Mouse (Mus musculus): ENCODE results near the gene Slc39a11. TPM values are rescaled to one million over a fixed set of nuclear protein-coding genes. Genes with fewer than 3 reads are reported as not detected.

Gene Slc39a11
- total RNA-seq, 2 experiments from 2014 or later: 12.4 to 13.3 TPM

- no peak for DNase-seq (ENCODE audit: extremely low spot score in 1 of 2, low spot score in 2 of 2)
- H3K27ac ChIP-seq: peak overlapping the region; percentile 45
- TF ChIP-seq CTCF (IDR thresholded peaks at IDR 0.05): no peak
- intact Hi-C loops (cut with DNase I): loop anchor here (5.0 to 10.0 kb wide), 3 partner anchors 44 to 436 kb away; no protein-coding TSS in a partner anchor
- no peak overlapping the region for H3K4me3 ChIP-seq
Measured at GRCm38 (mm10) chr11:113611112-113611646, 38.7 kb downstream of the Slc39a11 start.

- Histone ChIP-seq H3K4me3 (no peak overlapping the region), H3K27ac (no peak overlapping the region)
- intact Hi-C loops (cut with DNase I): loop anchor here (5.0 to 10.0 kb wide), 3 partner anchors 43 to 435 kb away; no protein-coding TSS in a partner anchor
- TF ChIP-seq CTCF (IDR thresholded peaks at IDR 0.05): no peak
- DNase-seq (ENCODE audit: extremely low spot score in 1 of 2, low spot score in 2 of 2): no peak
Measured at GRCm38 (mm10) chr11:113610266-113610665, 39.6 kb downstream of the Slc39a11 start.

GRCm38 (mm10) chr11:113609581-113609980 is 40.3 kb downstream of the Slc39a11 start:
- no peak overlapping the region for H3K27ac ChIP-seq
- intact Hi-C loops (cut with DNase I): no loop called here
- no peak overlapping the region for H3K4me3 ChIP-seq
- DNase-seq (ENCODE audit: extremely low spot score in 1 of 2, low spot score in 2 of 2): no peak
- TF ChIP-seq CTCF (IDR thresholded peaks at IDR 0.05): no peak

- intact Hi-C loops (cut with DNase I): no loop called here
- no peak overlapping the region for H3K4me3 ChIP-seq
- no peak for TF ChIP-seq CTCF (IDR thresholded peaks at IDR 0.05)
- no peak overlapping the region for H3K27ac ChIP-seq
- no peak for DNase-seq (ENCODE audit: extremely low spot score in 1 of 2, low spot score in 2 of 2)
Measured at GRCm38 (mm10) chr11:113607556-113607955, 42.3 kb downstream of the Slc39a11 start.

- Histone ChIP-seq H3K27ac (no peak overlapping the region), H3K4me3 (no peak overlapping the region)
- intact Hi-C loops (cut with DNase I): no loop called here
- no peak for DNase-seq (ENCODE audit: extremely low spot score in 1 of 2, low spot score in 2 of 2)
- no peak for TF ChIP-seq CTCF (IDR thresholded peaks at IDR 0.05)
Measured at GRCm38 (mm10) chr11:113601616-113602343, 48.1 kb downstream of the Slc39a11 start.

- H3K4me3 ChIP-seq: no peak overlapping the region
- no peak for DNase-seq (ENCODE audit: extremely low spot score in 1 of 2, low spot score in 2 of 2)
- intact Hi-C loops (cut with DNase I): no loop called here
- TF ChIP-seq CTCF (IDR thresholded peaks at IDR 0.05): no peak
- no peak overlapping the region for H3K27ac ChIP-seq
Measured at GRCm38 (mm10) chr11:113600526-113601245, 49.2 kb downstream of the Slc39a11 start.

GRCm38 (mm10) chr11:113597632-113598031 is 52.2 kb downstream of the Slc39a11 start:
- no peak overlapping the region for H3K4me3 ChIP-seq
- no peak for DNase-seq (ENCODE audit: extremely low spot score in 1 of 2, low spot score in 2 of 2)
- no peak for TF ChIP-seq CTCF (IDR thresholded peaks at IDR 0.05)
- intact Hi-C loops (cut with DNase I): no loop called here
- H3K27ac ChIP-seq: no peak overlapping the region

GRCm38 (mm10) chr11:113595144-113595543 is 54.7 kb downstream of the Slc39a11 start:
- no peak for TF ChIP-seq CTCF (IDR thresholded peaks at IDR 0.05)
- intact Hi-C loops (cut with DNase I): no loop called here
- H3K27ac ChIP-seq: no peak overlapping the region
- DNase-seq (ENCODE audit: extremely low spot score in 1 of 2, low spot score in 2 of 2): no peak
- no peak overlapping the region for H3K4me3 ChIP-seq

- no peak for TF ChIP-seq CTCF (IDR thresholded peaks at IDR 0.05)
- H3K4me3 ChIP-seq: no peak overlapping the region
- no peak for DNase-seq (ENCODE audit: extremely low spot score in 1 of 2, low spot score in 2 of 2)
- no peak overlapping the region for H3K27ac ChIP-seq
- intact Hi-C loops (cut with DNase I): no loop called here
Measured at GRCm38 (mm10) chr11:113588936-113589335, 60.9 kb downstream of the Slc39a11 start.

GRCm38 (mm10) chr11:113586423-113586822 is 63.5 kb downstream of the Slc39a11 start:
- intact Hi-C loops (cut with DNase I): no loop called here
- H3K27ac ChIP-seq: no peak overlapping the region
- TF ChIP-seq CTCF (IDR thresholded peaks at IDR 0.05): no peak
- DNase-seq (ENCODE audit: extremely low spot score in 1 of 2, low spot score in 2 of 2): no peak
- no peak overlapping the region for H3K4me3 ChIP-seq

- no peak for DNase-seq (ENCODE audit: extremely low spot score in 1 of 2, low spot score in 2 of 2)
- Histone ChIP-seq H3K27ac (no peak overlapping the region), H3K4me3 (no peak overlapping the region)
- intact Hi-C loops (cut with DNase I): no loop called here
- TF ChIP-seq CTCF (IDR thresholded peaks at IDR 0.05): no peak
Measured at GRCm38 (mm10) chr11:113583879-113584661, 65.8 kb downstream of the Slc39a11 start.
